Mouse (Mus musculus) retina, postnatal 1 day (tissue): Measurements from ENCODE around the gene Trim2.

Experiments
- DNase-seq: peaks from one replicate; pipeline ENCODE4 v3.0.0-alpha.2; 2012

The Trim2 gene

GRCm38 (mm10) chr3:84318865-84319264, 12.2 kb upstream of the Trim2 start:
- DNase-seq, result no peak

GRCm38 (mm10) chr3:84314651-84315191, 8.0 kb upstream of the Trim2 start:
- peak; percentile 88 for DNase-seq

GRCm38 (mm10) chr3:84313801-84314541, 7.3 kb upstream of the Trim2 start:
- no peak for DNase-seq

- DNase-seq, result peak; percentile 90
Observed at GRCm38 (mm10) chr3:84313003-84313800, 6.5 kb upstream of the Trim2 start.

GRCm38 (mm10) chr3:84312326-84312725, 5.6 kb upstream of the Trim2 start:
- DNase-seq, result no peak

GRCm38 (mm10) chr3:84307516-84307915, 839 bp upstream of the Trim2 start:
- DNase-seq, result no peak

GRCm38 (mm10) chr3:84305722-84306510, 761 bp downstream of the Trim2 start:
- DNase-seq, result no peak

- peak; percentile 96 for DNase-seq
Observed at GRCm38 (mm10) chr3:84305010-84305692, 1.5 kb downstream of the Trim2 start.

GRCm38 (mm10) chr3:84304339-84305009, 2.2 kb downstream of the Trim2 start:
- peak; percentile 81 for DNase-seq

GRCm38 (mm10) chr3:84303395-84303949, 3.2 kb downstream of the Trim2 start:
- DNase-seq, result no peak

- DNase-seq, result peak; percentile 64
Observed at GRCm38 (mm10) chr3:84302273-84302672, 4.4 kb downstream of the Trim2 start.

GRCm38 (mm10) chr3:84301674-84302073, 5.0 kb downstream of the Trim2 start:
- DNase-seq, result no peak

GRCm38 (mm10) chr3:84298186-84298585, 8.5 kb downstream of the Trim2 start:
- no peak for DNase-seq

GRCm38 (mm10) chr3:84296676-84297075, 10.0 kb downstream of the Trim2 start:
- no peak for DNase-seq

GRCm38 (mm10) chr3:84294734-84295133, 11.9 kb downstream of the Trim2 start:
- DNase-seq, result no peak

- no peak for DNase-seq
Observed at GRCm38 (mm10) chr3:84293666-84294595, 12.7 kb downstream of the Trim2 start.

GRCm38 (mm10) chr3:84292238-84292637, 14.4 kb downstream of the Trim2 start:
- DNase-seq, result no peak

- DNase-seq, result no peak
Observed at GRCm38 (mm10) chr3:84288931-84289330, 17.7 kb downstream of the Trim2 start.

GRCm38 (mm10) chr3:84287256-84287655, 19.4 kb downstream of the Trim2 start:
- DNase-seq, result no peak

GRCm38 (mm10) chr3:84286311-84286710, 20.4 kb downstream of the Trim2 start:
- DNase-seq, result no peak
